Mouse (Mus musculus) heart, adult 2 months (tissue): ENCODE measurements around the gene Gcm2. TPM values are rescaled to one million over a fixed set of nuclear protein-coding genes. Genes with fewer than 3 reads are reported as not detected.

ENCODE experiments used
- DNase-seq, 2 experiments: peaks; one replicate each; pipeline ENCODE4 v3.0.0; 2021
- H3K27ac ChIP-seq: fragments of 200-600 bp; 2 replicates; pipeline ENCODE4 v1.8.1; 2022
- H3K27me3 ChIP-seq: fragments of 200-500 bp; 2 replicates; pipeline ENCODE4 v1.6.1; 2012; ENCODE audit warnings: mild to moderate bottlenecking, low read length, inconsistent platforms, mixed read lengths; ENCODE audit not compliant: control insufficient read depth, insufficient read depth
- H3K36me3 ChIP-seq: fragments of 200-500 bp; 2 replicates; pipeline ENCODE4 v1.6.1; 2012; ENCODE audit warnings: low read length, inconsistent platforms; ENCODE audit not compliant: control insufficient read depth, insufficient read depth
- H3K4me1 ChIP-seq: fragments of 200-500 bp; 2 replicates; pipeline ENCODE4 v1.6.1; 2011; ENCODE audit warnings: low read length; ENCODE audit not compliant: control insufficient read depth, insufficient read depth
- H3K4me3 ChIP-seq: fragments of 200-600 bp; 2 replicates; pipeline ENCODE4 v1.8.1; 2022
- H3K79me2 ChIP-seq: fragments of 200-500 bp; replicated peaks from 2 replicates; pipeline ENCODE4 v1.6.1; 2012; ENCODE audit warnings: mild to moderate bottlenecking, inconsistent platforms, low read length, moderate library complexity, mixed read lengths; ENCODE audit not compliant: control insufficient read depth, insufficient read depth
- H3K9ac ChIP-seq: fragments of 200-500 bp; 2 replicates; pipeline ENCODE4 v1.6.1; 2012; ENCODE audit warnings: low read depth, mild to moderate bottlenecking, control low read depth, inconsistent platforms, low read length, mixed read lengths
- CTCF ChIP-seq: fragments of 200-600 bp; IDR thresholded peaks from 2 replicates; pipeline ENCODE4 v1.8.1; 2022; ENCODE audit warnings: antibody characterized with exemption, mild to moderate bottlenecking, moderate library complexity
- EP300 ChIP-seq: fragments of 200-500 bp; IDR thresholded peaks from 2 replicates; pipeline ENCODE4 v1.6.1; 2011; ENCODE audit warnings: low read depth, low read length, control low read depth; ENCODE audit not compliant: insufficient read depth
- POLR2A ChIP-seq: fragments of 200-500 bp; IDR thresholded peaks from 2 replicates; pipeline ENCODE4 v1.6.1; 2011; ENCODE audit warnings: mild to moderate bottlenecking, low read depth, low read length, control low read depth; ENCODE audit not compliant: insufficient read depth
- WGBS: fragments of 180-500 bp; shearing (Covaris S2); methylation state at CpG from one replicate; pipeline ENCODE4 v1.1.7; 2018; 5-methylcytosine and 5-hydroxymethylcytosine counted together
- intact Hi-C: fragments of 180-260 bp; cut with DNase I; formaldehyde crosslinking; loops from one replicate; pipeline ENCODE4 v1.15.1; 2025
- polyA plus RNA-seq: library from polyadenylated mRNA; depleted of rRNA; stranded (reverse); fragments of >200 nt; gene quantifications from 2 replicates; pipeline ENCODE4 v1.2.3, GENCODE M21; 2012
- total RNA-seq, 2 experiments: library from RNA; stranded (reverse); gene quantifications; 2 replicates each; pipeline ENCODE4 v1.2.3; 2021

Gcm2 gene
- total and polyA plus RNA-seq, 3 experiments, result not detected

GRCm38 (mm10) chr13:41129061-41129460 lies 18.2 kb upstream of the Gcm2 start:
- 85% methylated on average over 8 of the region's 8 CpGs for WGBS
- intact Hi-C loops, result no loop called here
- Histone ChIP-seq H3K9ac (no peak overlapping the region), H3K79me2 (no peaks in the 10 kb centered on the region), H3K4me3 (no peak overlapping the region), H3K4me1 (no peaks in the 10 kb centered on the region), H3K27me3 (no peaks in the 10 kb centered on the region; the same call in 1 of the 2 replicates), H3K36me3 (no peaks in the 10 kb centered on the region), H3K27ac (no peak overlapping the region)
- no peak for TF ChIP-seq POLR2A
- TF ChIP-seq CTCF, result no peak
- TF ChIP-seq EP300, result no peak
- DNase-seq, result no peak

- Histone ChIP-seq H3K4me1 (no peaks in the 10 kb centered on the region), H3K79me2 (no peaks in the 10 kb centered on the region), H3K9ac (no peak overlapping the region), H3K27ac (no peak overlapping the region), H3K4me3 (no peak overlapping the region), H3K36me3 (no peaks in the 10 kb centered on the region), H3K27me3 (no peaks in the 10 kb centered on the region; the same call in 1 of the 2 replicates)
- DNase-seq, result no peak
- TF ChIP-seq EP300 (no peak), POLR2A (no peak), CTCF (no peak)
- intact Hi-C loops, result no loop called here
- WGBS, result 71% methylated on average over 8 of the region's 8 CpGs
Observed at GRCm38 (mm10) chr13:41128326-41128725, 17.5 kb upstream of the Gcm2 start.

GRCm38 (mm10) chr13:41123666-41124225 lies 12.9 kb upstream of the Gcm2 start:
- Histone ChIP-seq H3K79me2 (no peaks in the 10 kb centered on the region), H3K27ac (no peak overlapping the region), H3K27me3 (no peaks in the 10 kb centered on the region), H3K4me3 (no peak overlapping the region), H3K9ac (no peak overlapping the region), H3K4me1 (no peaks in the 10 kb centered on the region), H3K36me3 (no peaks in the 10 kb centered on the region)
- no peak for DNase-seq
- TF ChIP-seq CTCF (no peak), EP300 (no peak), POLR2A (no peak)
- 91% methylated on average over 6 of the region's 6 CpGs for whole genome bisulfite sequencing
- intact Hi-C loops, result no loop called here

- Histone ChIP-seq H3K27ac (no peak overlapping the region), H3K36me3 (no peaks in the 10 kb centered on the region), H3K27me3 (no peaks in the 10 kb centered on the region; the same call in 1 of the 2 replicates), H3K4me3 (no peak overlapping the region), H3K4me1 (no peaks in the 10 kb centered on the region), H3K9ac (no peak overlapping the region), H3K79me2 (no peaks in the 10 kb centered on the region)
- intact Hi-C loops, result no loop called here
- TF ChIP-seq POLR2A, result no peak
- no peak for TF ChIP-seq EP300
- TF ChIP-seq CTCF, result no peak
- WGBS, result 30% methylated on average over 9 of the region's 9 CpGs
- DNase-seq, result no peak
Observed at GRCm38 (mm10) chr13:41119152-41119945, 8.5 kb upstream of the Gcm2 start.

- DNase-seq, result no peak
- 39% methylated on average over 14 of the region's 14 CpGs for WGBS
- Histone ChIP-seq H3K79me2 (no peaks in the 10 kb centered on the region), H3K27me3 (peaks cover 5% of the 10 kb centered on the region; the same call in 1 of the 2 replicates), H3K9ac (no peak within 1 kb of the TSS), H3K4me1 (no peaks in the 10 kb centered on the region), H3K4me3 (no peak within 1 kb of the TSS), H3K27ac (no peak within 1 kb of the TSS), H3K36me3 (no peaks in the 10 kb centered on the region)
- TF ChIP-seq CTCF (no peak), POLR2A (no peak), EP300 (no peak)
- intact Hi-C loops, result no loop called here
Observed at GRCm38 (mm10) chr13:41113940-41114339, 3.1 kb upstream of the Gcm2 start, which contains the start of gene Sycp2l. Sycp2l (plus strand) TSS chr13:41114307.

GRCm38 (mm10) chr13:41105541-41105940 lies 5.3 kb downstream of the Gcm2 start:
- TF ChIP-seq POLR2A (no peak), EP300 (no peak), CTCF (no peak)
- H3K4me1 ChIP-seq, result no peaks in the 10 kb centered on the region
- no peaks in the 10 kb centered on the region for H3K27me3 ChIP-seq
- no peak overlapping the region for H3K9ac ChIP-seq
- intact Hi-C loops, result no loop called here
- no peak for DNase-seq
- no peak overlapping the region for H3K4me3 ChIP-seq
- no peaks in the 10 kb centered on the region for H3K36me3 ChIP-seq
- WGBS, result 92% methylated on average over 13 of the region's 13 CpGs
- H3K27ac ChIP-seq, result no peak overlapping the region
- H3K79me2 ChIP-seq, result no peaks in the 10 kb centered on the region
